Mouse (Mus musculus) macrophage (primary cell): ENCODE results near the gene Tmem184b. TPM values are rescaled to one million over a fixed set of nuclear protein-coding genes. Genes with fewer than 3 reads are reported as not detected.
A peak's percentile ranks its signal among the peaks of the same experiment; 100 is the strongest.

ENCODE experiments used
- H3K27ac ChIP-seq: fragments of 350-480 bp; formaldehyde crosslinking; 2 replicates; pipeline ENCODE4 v1.9.0; 2021
- H3K36me3 ChIP-seq: fragments of 350-480 bp; formaldehyde crosslinking; 2 replicates; pipeline ENCODE4 v1.9.0; 2021; ENCODE audit errors: inconsistent target
- H3K4me3 ChIP-seq: fragments of 350-480 bp; formaldehyde crosslinking; 2 replicates; pipeline ENCODE4 v1.9.0; 2021; ENCODE audit errors: inconsistent target
- H3K79me2 ChIP-seq: fragments of 350-480 bp; formaldehyde crosslinking; 2 replicates; pipeline ENCODE4 v1.9.0; 2021; ENCODE audit errors: inconsistent target
- WGBS: methylation state at CpG from one replicate; pipeline ENCODE4 v1.1.7; 2026; ENCODE audit warnings: inconsistent platforms; ENCODE audit not compliant: missing documents; 5-methylcytosine and 5-hydroxymethylcytosine counted together
- polyA plus RNA-seq: library from polyadenylated mRNA; stranded (reverse); fragments of 250-400 nt; gene quantifications from 3 replicates; pipeline ENCODE4 v1.2.4, GENCODE M21; 2018; ENCODE audit warnings: inconsistent platforms

The Tmem184b gene
- polyA plus RNA-seq, 1 experiment from 2014 or later: 40.4 TPM

DNA sequence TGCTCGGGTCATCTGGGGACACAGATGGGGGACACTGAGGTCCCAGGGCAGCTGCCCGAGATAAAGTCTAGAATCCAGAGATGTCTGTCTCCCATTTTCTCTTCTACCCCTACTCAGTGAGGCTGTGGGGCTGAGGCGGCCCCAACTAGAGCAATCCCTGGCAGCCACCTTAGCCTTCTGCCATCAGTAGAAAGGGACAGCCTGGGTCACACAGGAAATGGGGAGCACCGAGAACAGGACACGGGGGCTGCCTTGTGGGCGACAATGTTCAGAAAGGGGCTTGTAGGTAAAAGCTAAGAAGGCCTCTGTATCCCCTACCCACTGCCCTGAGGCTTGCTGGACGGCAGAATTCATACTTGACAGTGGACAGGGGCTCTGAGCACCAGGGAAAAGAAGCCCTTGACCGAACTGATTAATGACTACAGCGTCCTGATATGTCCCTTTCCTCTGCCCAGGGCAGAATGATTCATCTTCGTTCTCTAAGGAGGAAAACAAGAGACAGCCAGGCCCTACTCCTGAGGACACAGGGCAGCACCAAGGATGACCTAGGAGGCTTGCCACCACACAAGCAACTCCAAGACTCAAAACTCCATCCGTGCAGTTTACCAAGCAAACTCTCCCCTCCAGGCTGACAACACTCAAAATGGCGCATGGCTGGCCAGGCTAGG lies 34.3 kb upstream of the Tmem184b start:
- 92% methylated on average over 12 of the region's 12 CpGs for WGBS
- Histone ChIP-seq H3K79me2 (peaks cover 76% of the 10 kb centered on the region), H3K27ac (no peak overlapping the region), H3K36me3 (peaks cover 10% of the 10 kb centered on the region; the same call in 1 of the 2 replicates), H3K4me3 (no peak overlapping the region)

DNA sequence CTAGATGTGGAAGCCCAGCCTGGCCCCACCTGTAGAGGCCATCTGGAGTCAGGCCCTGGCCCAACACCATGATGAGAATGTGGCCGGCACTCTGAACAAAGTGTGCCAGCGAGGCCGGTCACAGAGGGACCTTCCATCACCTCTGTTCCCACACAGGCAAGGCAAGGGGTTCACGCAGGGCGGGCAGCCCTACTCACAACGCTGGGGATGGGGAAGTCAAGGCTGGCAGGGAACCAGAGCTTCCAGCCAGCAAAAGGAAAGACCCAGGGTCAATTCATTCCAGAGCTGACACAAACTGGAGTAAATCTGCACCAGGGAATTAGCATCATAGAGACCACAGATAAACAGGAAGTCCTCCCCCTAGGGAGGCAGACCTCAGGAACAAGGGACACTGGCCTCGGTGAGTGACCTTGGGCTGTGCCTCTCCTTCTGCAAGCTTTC lies 33.1 kb upstream of the Tmem184b start:
- Histone ChIP-seq H3K4me3 (no peak overlapping the region), H3K27ac (no peak overlapping the region), H3K79me2 (peaks cover 88% of the 10 kb centered on the region), H3K36me3 (peaks cover 10% of the 10 kb centered on the region; the same call in 1 of the 2 replicates)
- 50% methylated on average over 7 of the region's 7 CpGs for WGBS

DNA sequence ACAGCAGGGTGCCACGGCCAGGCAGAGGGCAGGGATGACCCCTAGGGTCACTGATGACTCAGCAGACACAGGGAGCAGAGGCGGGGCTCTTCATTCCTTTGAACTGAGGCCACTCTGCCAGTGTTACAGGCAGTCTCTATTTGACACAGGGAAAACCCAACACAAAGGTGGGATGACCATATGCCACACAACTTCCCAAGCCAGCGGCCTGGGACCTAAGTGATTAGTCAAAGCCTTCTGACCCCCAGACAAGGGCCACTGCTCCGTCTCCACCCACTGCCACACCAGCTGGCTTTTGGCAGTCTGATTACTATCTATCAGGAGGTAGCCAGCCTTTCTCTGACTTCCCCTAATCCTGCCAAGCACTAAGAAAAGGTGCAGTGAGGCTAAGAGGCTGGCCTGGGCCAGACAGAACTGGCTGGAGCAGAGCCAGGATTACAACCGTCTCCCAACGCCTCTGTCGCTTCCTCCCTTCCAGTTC lies 31.9 kb upstream of the Tmem184b start:
- H3K27ac ChIP-seq: no peak overlapping the region
- H3K36me3 ChIP-seq: peaks cover 10% of the 10 kb centered on the region; the same call in 1 of the 2 replicates
- H3K4me3 ChIP-seq: no peak overlapping the region

DNA sequence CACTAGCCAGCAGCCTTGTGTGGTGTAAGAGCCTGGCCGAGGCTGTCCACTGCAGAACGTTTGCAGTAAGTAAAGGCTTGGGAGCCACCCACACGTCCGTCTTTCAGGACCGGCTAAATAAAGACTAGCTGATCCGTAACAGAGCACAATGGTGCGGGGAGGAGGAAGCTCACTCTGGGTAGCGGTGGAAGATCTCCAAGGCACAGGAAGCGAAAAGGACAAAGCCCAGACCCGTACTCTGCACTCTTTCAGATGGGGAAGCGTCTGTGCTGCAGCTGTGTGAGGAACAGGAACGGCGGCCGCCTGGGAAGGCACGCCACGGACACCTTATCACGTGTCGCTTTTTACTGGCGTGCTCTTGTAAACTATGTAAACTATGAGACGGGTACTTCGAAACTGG lies 29.5 kb upstream of the Tmem184b start:
- Histone ChIP-seq H3K79me2 (peaks cover 64% of the 10 kb centered on the region; the same call in 1 of the 2 replicates), H3K4me3 (no peak overlapping the region), H3K27ac (peak overlapping the region; percentile 51), H3K36me3 (peaks cover 24% of the 10 kb centered on the region; the same call in 1 of the 2 replicates)
- under 1% methylated on average over 21 of the region's 21 CpGs for WGBS

More for the DNA sequence above, 31.9 kb upstream of the Tmem184b start:
- WGBS: 48% methylated on average over 7 of the region's 7 CpGs
- peaks cover 87% of the 10 kb centered on the region for H3K79me2 ChIP-seq

GRCm38 (mm10) chr15:79432328-79432727 lies 29.0 kb upstream of the Tmem184b start:
- peaks cover 24% of the 10 kb centered on the region for H3K36me3 ChIP-seq
- peaks cover 58% of the 10 kb centered on the region; the same call in 1 of the 2 replicates for H3K79me2 ChIP-seq
- peak overlapping the region; percentile 51 for H3K27ac ChIP-seq
- H3K4me3 ChIP-seq: no peak overlapping the region
- WGBS: 75% methylated on average over 11 of the region's 11 CpGs

DNA sequence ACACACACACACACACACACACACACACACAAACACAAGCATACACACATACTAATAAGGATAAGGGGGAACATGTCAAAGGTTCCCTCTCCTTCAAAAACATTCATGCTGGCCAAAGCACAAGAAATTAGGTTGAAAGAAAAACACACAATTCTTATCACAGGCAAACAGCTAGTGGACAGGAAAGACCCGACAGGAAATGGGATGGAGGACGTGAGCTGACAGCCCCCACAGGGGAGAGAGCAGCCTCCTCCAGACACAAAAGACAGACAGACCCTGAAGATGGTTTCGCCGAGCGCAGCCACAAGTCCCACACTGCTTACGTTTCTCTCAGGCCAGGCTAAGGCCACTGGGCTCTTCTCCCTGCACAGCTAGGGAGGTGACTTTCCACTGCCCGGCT lies 28.6 kb upstream of the Tmem184b start:
- WGBS: 75% methylated on average over 7 of the region's 7 CpGs
- peaks cover 24% of the 10 kb centered on the region for H3K36me3 ChIP-seq
- H3K27ac ChIP-seq: no peak overlapping the region
- no peak overlapping the region for H3K4me3 ChIP-seq
- peaks cover 54% of the 10 kb centered on the region; the same call in 1 of the 2 replicates for H3K79me2 ChIP-seq

- Histone ChIP-seq H3K4me3 (no peak overlapping the region), H3K36me3 (peaks cover 38% of the 10 kb centered on the region), H3K27ac (no peak overlapping the region), H3K79me2 (peaks cover 40% of the 10 kb centered on the region; the same call in 1 of the 2 replicates)
- 84% methylated on average over 10 of the region's 10 CpGs for WGBS
These were observed 27.2 kb upstream of the Tmem184b start for GRCm38 (mm10) chr15:79430461-79431000.

GRCm38 (mm10) chr15:79429994-79430393 lies 26.6 kb upstream of the Tmem184b start:
- WGBS: 89% methylated on average over 8 of the region's 9 CpGs
- peaks cover 35% of the 10 kb centered on the region; the same call in 1 of the 2 replicates for H3K79me2 ChIP-seq
- H3K36me3 ChIP-seq: peaks cover 43% of the 10 kb centered on the region
- H3K27ac ChIP-seq: no peak overlapping the region
- no peak overlapping the region for H3K4me3 ChIP-seq

- 94% methylated on average over 10 of the region's 12 CpGs for WGBS
These were observed 26.2 kb upstream of the Tmem184b start for GRCm38 (mm10) chr15:79429527-79429926.

DNA sequence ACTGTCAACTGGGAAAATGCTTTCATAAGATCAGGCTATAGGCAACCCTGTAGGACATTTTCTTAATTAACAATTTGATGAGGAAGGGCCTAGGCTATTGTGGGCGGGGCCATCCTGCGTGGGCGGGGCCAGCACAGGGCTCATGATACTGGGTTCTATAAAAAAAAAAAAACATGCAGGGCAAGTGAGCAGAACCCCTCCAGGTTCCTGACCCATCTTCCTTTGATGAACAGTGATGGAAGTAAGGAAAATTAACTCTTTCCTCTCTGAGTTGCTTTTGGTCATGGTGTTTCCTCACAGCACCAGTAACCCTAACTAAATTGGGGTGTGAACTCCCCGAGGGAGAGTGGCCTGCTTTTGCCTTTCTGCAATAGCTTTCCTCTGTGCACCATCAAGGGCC lies 25.2 kb upstream of the Tmem184b start:
- Histone ChIP-seq H3K27ac (no peak overlapping the region), H3K36me3 (peaks cover 57% of the 10 kb centered on the region), H3K4me3 (no peak overlapping the region), H3K79me2 (peaks cover 23% of the 10 kb centered on the region; the same call in 1 of the 2 replicates)
- 79% methylated on average over 4 of the region's 4 CpGs for WGBS

More at GRCm38 (mm10) chr15:79429527-79429926, 26.2 kb upstream of the Tmem184b start:
- H3K36me3 ChIP-seq: peaks cover 48% of the 10 kb centered on the region
- H3K27ac ChIP-seq: no peak overlapping the region
- peaks cover 30% of the 10 kb centered on the region; the same call in 1 of the 2 replicates for H3K79me2 ChIP-seq
- no peak overlapping the region for H3K4me3 ChIP-seq

DNA sequence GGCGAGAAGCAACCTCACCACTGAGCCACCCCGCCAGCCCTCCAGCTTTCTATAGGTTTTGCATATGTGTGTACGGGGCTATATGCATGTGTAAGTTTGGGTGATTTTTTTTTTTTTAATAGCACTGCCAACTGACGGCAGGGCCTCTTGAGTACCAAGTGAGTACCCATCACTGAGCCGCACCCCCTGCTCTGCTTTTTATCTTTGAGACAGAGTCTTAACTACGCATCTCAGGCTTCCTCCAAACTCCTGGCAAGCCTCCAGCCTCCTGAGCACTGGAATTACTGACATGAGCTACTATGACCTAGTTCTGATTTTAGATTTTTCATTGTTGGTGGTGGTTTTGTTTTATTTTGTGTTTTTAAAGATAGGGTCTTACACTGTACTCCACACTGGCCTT lies 24.1 kb upstream of the Tmem184b start:
- H3K79me2 ChIP-seq: peaks cover 21% of the 10 kb centered on the region; the same call in 1 of the 2 replicates
- H3K4me3 ChIP-seq: no peak overlapping the region
- WGBS: 86% methylated on average over 6 of the region's 6 CpGs
- H3K27ac ChIP-seq: no peak overlapping the region
- H3K36me3 ChIP-seq: peaks cover 68% of the 10 kb centered on the region

DNA sequence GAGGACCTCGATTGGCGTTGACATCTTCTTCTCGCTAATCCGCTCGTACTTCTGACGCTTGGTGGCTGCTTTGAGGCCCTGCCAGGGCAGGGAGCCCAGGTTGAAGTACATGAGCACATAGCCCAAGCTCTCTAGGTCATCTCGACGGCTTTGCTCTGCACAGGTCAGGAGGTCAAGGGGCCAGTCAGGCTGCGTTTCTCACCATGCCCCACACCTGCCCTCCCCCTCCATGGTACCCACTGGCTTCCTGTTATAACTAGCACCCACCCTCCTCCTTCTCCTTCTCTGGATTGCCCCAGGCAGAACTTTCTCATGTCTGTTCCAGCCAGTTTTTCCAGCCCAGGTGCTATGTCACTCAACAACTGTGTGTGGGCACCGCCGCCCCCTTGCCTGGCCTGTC lies 22.1 kb upstream of the Tmem184b start:
- 96% methylated on average over 11 of the region's 11 CpGs for WGBS
- H3K36me3 ChIP-seq: peaks cover 87% of the 10 kb centered on the region
- no peak overlapping the region for H3K4me3 ChIP-seq
- peaks cover 1% of the 10 kb centered on the region; the same call in 1 of the 2 replicates for H3K79me2 ChIP-seq
- no peak overlapping the region for H3K27ac ChIP-seq

- WGBS: 94% methylated on average over 12 of the region's 17 CpGs
- Histone ChIP-seq H3K27ac (no peak overlapping the region), H3K79me2 (no peaks in the 10 kb centered on the region), H3K4me3 (no peak overlapping the region), H3K36me3 (peaks cover 95% of the 10 kb centered on the region)
These were observed 21.2 kb upstream of the Tmem184b start for GRCm38 (mm10) chr15:79424602-79425001.

GRCm38 (mm10) chr15:79422715-79423243 lies 19.4 kb upstream of the Tmem184b start:
- Histone ChIP-seq H3K36me3 (peaks cover 86% of the 10 kb centered on the region), H3K27ac (no peak overlapping the region), H3K4me3 (no peak overlapping the region), H3K79me2 (no peaks in the 10 kb centered on the region)
- 90% methylated on average over 6 of the region's 6 CpGs for WGBS

GRCm38 (mm10) chr15:79418677-79419076 lies 15.3 kb upstream of the Tmem184b start:
- H3K27ac ChIP-seq: no peak overlapping the region
- WGBS: 85% methylated on average over 11 of the region's 11 CpGs
- H3K36me3 ChIP-seq: peaks cover 45% of the 10 kb centered on the region
- H3K4me3 ChIP-seq: no peak overlapping the region
- H3K79me2 ChIP-seq: no peaks in the 10 kb centered on the region
